Mouse (Mus musculus) heart, postnatal 14 days (tissue): ENCODE measurements at regions not wholly inside any gene's neighbourhood (a gene's known extent, or its start where the extent isn't known, plus 50 kb on each side); places are given as distances from the start of the nearest gene placed in this dataset.
A peak's percentile ranks its signal among the peaks of the same experiment; 100 is the strongest.

ENCODE experiments used
- DNase-seq, 2 experiments: peaks; one replicate each; pipeline ENCODE4 v3.0.0; 2021 to 2022
- intact Hi-C: fragments of 180-260 bp; cut with DNase I; formaldehyde crosslinking; loops from one replicate; pipeline ENCODE4 v1.15.1; 2025

DNA sequence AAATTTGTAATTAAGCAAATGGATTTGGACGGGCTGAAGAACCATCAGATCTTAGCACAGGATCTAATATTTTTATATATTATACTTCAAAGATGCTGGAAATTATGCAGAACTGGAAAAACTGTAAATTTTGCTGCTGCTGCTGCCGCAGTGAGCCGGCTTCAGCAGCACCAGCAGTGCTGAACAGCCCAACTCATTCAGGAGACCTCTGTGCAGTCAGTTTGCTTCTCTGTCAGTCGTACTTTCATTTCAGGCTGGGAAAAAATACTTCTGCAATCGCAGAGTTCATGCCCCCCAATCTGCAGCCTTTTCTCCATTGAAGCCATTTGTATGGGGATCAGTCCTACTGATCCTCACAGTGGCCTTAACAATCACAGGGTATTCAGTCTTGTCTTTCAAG is 53.4 kb upstream of the Trpc3 start:
- DNase-seq: no peak
- intact Hi-C loops: no loop called here

DNA sequence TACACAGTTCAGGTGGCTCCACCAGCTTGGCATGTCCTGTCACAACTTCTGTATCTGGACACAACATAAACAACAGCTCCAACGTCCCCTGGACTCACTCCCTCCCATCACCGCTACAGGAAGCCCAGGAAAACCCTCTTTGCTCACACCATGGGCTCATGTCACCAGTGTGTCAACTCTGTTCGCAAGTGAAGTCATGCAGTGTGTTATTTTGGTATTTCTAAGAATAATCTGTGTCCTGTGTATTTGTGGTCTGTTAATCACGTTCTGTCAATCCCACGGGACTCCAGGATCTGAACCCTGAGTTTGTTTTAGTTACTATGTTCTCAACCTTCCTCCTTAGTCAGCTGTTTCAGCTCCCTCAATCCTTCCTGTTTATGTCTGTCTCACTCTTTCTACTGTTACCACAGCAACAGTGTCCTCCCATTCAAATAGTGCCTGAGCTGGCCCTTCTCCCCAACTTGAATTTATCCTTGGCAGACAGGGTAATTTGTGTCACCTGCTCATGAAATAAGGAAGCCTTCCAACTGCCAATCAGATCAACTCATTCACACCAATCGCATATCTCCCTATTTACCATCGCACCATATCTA is 64.5 kb upstream of the Trpc3 start:
- intact Hi-C loops: no loop called here
- DNase-seq: peak in 1 of 2 experiments; percentile 10

DNA sequence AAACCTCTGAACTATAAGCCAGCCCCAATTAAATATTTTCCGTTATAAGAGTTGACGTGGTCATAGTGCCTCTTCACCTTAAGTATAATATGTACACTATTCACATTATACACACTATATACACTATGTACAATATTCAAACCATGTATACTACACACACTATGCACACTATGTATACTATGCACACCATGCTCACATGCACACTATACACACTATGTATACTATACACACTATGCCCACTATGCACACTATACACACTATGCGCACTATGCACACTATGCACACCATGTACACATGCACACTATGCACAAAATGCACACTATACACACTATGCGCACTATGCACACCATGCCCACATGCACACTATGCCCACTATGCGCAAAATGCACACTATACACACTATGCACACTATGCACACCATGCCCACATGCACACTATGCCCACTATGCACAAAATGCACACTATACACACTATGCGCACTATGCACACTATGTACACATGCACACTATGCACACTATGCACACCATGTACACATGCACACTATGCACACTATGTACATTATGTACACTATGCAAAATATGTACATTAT is 72.2 kb upstream of the Trpc3 start:
- no peak for DNase-seq
- intact Hi-C loops: no loop called here

DNA sequence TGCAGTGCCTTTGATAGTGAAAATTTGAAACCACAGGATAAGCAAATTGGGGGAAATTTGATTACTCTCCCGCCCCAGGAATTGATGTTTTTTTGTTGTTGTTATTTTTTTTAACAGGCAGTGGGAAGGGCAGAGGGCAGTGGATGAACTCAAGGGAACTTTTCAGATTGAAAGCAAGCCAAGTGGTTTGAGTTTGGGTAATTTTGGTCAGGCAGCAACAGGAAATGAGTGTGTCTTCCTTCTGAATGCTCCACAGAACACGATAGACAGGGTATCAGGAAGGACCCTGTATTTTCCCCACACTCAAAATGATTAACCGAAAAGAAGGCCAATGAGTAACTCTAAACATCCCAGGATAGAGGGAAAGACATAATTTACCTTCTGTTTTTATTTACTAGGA is 72.9 kb upstream of the Trpc3 start:
- intact Hi-C loops: no loop called here
- DNase-seq: no peak

DNA sequence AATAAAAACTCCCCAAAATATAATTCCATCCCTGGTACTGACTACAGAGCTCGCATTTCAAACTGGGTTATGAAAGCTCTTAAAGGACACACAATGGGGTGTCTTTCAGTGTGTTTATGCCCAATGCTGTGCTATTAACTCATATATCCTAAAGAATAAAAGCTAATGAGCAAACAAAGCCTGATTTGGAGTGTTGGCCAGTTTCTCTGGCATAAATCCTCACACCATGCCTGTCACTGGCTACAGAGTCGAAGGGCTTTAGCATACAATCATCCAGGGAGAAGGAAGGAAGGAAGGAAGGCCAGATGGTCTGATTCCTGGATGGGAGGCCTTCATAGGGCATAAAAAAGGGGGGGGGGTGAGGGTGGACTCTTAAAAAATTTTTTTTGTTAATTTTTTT is 74.8 kb upstream of the Trpc3 start:
- no peak for DNase-seq
- intact Hi-C loops: no loop called here

DNA sequence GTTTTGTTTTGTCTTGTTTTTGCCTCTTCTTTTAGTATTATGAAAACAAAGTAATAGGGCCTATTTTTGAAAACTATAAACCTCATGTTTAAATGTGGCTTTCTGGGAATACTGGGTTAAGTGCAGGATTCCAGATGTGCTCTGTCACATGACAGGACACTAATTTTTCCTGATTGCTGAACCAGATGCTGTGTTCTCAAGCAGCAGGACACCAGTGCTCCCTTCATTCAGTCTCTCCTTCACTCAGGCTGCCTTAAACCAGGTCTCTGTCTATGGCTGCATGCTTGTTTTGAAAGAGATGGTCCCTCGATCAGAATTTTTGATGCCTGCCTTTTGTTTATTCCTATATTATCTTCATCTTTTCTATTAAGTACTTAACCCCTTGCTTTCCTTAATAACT is 80.1 kb upstream of the Trpc3 start:
- intact Hi-C loops: no loop called here
- no peak for DNase-seq

DNA sequence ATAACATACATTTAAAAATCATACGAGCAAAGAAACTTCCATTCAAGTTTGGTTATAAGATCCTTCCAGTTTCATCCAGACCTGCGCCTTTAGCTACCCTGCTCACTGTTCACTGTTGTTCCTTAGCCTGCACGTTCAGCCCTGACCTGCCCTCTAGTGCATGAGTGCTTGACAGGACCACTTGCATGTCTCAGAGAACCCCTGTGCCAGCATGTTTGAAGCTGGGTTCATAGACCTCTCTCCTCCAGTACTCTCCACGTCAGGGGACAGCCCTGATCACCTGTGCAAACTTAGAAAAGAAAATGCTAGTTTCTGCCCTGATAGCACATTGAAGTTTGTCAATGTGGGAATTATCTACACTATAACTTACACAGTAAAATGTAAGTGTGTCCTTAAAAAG is 81.0 kb upstream of the Trpc3 start:
- intact Hi-C loops: no loop called here
- no peak for DNase-seq

DNA sequence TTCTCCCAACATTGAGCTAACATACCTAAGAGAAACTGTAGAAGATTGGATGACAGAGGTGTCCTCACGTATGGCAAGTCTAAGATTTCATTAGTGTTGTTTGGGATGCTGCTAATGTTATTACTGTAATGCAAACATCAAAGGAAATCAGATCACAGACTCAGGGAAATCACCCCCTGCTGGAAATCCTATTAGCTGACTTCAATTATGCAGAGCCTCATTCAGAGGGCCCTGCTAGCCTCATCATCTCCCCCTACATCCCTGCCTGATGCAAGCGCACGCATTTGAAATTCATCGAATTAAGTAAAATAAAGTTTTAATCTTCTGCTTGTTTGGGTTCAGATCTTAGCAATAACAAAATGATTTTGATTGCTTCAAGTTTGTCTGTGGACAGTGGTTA is 84.1 kb upstream of the Trpc3 start:
- intact Hi-C loops: no loop called here
- DNase-seq: no peak

DNA sequence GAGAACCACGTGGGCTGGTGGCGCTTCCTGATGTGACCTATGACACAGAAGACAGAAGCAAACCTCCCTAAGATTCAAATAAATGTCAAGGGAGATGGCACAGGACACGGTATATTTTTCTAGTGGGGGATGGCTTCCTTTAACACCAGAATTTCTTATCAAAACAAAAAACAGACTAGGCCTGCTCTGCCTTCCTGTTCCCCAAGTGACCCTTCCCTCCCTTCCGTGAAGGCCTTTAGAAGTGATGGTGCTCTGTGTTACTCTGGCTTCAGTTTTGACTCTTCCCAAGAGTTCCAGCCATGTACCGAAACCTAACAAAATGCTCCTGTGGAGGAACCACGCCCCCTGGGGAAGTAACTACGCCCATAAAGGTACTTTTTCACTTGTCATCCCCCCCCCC is 84.5 kb upstream of the 4932438A13Rik start:
- DNase-seq: no peak
- intact Hi-C loops: no loop called here

DNA sequence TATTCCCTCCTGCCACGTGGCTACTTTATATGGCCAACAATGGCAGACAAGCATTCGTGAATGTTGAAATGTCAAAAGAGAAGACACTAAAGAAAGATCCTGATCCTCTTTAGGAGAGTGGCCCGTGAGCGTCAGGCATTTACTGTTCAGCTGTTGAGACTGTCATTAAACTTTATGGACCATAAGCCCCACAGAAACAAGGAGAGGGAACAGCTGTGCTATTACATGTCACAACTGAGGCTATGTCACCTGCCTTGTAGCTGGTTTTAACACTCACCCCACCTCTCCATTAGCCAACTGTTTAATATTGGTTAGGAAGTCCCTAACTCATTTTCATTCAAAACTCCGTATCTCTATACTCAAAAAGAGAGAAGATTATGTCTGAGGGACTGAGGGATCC is 76.3 kb upstream of the 4932438A13Rik start:
- intact Hi-C loops: no loop called here
- DNase-seq: no peak

DNA sequence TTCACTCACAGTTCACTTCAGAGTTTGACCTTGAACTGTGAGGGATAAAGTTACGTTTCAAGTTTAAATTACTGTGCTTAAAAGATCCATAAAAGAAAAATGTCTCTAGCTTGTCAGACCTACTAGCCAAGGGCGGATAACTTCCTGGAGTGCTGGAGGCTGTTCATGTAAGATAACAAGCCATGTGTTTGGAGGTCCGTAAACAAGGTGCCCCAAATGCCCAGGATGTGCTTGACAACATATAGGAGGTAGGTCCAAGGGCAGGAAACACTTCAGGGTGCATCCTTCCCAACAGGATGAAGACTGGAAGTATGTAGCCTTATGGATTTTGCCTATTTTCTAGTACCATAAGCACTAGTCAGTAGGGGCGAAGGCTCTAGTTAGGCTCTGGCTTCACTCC is 72.7 kb upstream of the 4932438A13Rik start:
- intact Hi-C loops: no loop called here
- no peak for DNase-seq

DNA sequence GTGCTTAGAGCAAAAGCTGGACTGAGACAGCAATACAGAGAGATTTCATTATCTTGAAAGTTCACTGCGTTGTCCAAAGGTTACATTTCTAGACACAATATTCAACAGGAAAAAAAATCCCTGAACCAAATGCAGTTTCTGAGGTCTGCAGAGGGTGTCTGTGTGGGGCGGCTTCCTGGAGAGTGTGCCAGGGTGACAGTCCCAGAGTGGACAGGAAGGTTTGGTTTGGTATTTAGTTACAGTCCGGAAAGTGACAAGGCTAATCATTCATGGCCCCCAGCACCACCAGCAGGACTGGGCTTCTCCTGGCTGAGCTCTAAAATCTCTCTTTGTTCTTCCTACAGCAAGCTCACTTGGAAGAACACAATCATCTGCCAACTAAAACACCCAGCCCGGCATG is 65.9 kb upstream of the 4932438A13Rik start:
- DNase-seq: no peak
- intact Hi-C loops: no loop called here

DNA sequence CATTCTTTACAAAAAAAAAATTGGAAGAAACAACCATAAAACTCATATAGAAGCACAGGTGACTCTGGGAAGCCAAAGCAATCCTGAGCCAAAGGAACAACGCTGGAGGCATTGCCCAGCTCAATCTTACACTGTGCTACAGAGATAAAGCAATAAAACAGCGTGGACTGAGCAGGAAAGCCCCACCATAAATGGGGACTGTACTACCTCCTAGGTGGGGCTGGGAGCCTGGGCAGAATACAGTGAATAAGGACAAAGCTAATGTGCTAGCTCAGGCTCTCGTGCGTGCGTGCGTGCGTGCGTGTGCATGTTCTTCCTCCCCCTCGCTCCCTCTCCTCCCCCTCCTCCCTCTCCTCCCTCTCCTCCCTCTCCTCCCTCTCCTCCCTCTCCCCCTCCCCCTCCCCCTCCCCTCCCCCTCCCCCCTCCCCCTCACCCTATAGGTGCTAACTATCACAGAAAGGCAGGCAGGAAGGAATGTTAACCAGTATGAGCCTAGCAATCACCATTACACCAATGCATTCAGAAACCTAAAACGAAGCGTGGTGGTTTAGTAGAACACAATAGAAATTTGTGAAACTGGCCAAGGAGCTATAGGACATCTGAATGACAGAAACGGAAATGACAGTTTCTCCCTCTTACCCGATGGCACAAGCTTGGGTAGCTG is 64.6 kb upstream of the 4932438A13Rik start:
- no peak for DNase-seq

DNA sequence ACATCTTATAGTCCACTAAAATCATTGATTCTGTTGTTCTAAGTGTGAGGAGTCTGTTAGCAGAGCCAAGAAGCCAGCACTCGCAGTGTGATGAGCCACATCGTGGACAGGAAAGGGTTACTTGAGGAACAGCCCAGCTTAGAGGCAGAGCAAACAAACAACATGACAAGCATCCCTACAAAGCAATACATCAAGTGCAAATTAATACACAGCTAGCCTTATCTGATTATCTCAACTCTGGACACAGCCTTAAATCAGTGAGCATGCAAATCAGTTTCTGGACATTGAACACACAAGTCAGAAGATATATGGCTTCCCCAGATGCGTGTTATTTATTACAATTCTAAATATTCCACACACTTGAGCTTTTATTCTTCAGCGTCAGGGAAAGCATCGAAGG is 52.4 kb upstream of the 4932438A13Rik start:
- no peak for DNase-seq
- intact Hi-C loops: no loop called here

More for the DNA sequence above, 64.6 kb upstream of the 4932438A13Rik start:
- intact Hi-C loops: no loop called here
